Mouse (Mus musculus): ENCODE results near the gene Nrde2.

DNA sequence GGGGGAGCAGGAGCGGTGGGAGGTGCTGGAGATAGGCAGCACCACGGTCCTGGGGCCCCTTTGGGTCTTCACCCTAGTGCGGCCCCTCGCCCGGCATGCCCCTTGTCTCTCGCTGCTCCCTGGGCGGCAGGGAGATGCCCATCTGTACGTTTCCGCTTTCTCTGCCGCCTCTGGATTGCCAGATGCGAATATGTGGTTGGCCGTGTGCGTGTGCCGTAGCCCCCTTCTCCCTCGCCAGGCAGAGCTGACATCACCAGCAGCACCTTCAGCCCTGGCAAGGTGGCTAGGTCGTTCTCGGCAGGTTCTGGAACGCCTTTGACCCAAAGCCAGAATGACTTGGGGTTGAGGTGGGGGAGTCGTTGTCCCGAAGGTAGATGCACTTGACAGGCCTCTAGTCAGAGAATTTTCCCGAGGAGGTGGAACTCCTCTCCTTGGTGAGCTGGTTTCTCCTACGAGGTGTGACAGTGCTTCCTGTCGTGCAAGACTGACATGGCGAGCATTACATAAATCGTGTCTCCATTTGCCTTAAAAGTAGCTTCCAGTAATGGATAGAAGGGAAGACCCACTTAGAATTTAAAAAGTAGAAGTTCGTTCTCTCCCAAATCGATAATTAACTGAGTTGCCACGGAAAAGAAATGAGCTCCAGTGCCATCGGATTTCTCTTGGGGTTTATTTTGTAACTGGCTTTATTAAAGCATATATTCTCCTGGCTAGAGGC lies 41.4 kb upstream of the Nrde2 start:
- TF ChIP-seq GATA1 (IDR thresholded peaks at IDR 0.05; ENCODE audit: borderline replicate concordance, low read length) (no peak), FLI1 (IDR thresholded peaks at IDR 0.05; ENCODE audit: low read length) (no peak)

All from megakaryocyte, embryonic 14.5 days (primary cell).